ENCODE assay signal across 26 mouse cellular contexts in the genomic region with DNA sequence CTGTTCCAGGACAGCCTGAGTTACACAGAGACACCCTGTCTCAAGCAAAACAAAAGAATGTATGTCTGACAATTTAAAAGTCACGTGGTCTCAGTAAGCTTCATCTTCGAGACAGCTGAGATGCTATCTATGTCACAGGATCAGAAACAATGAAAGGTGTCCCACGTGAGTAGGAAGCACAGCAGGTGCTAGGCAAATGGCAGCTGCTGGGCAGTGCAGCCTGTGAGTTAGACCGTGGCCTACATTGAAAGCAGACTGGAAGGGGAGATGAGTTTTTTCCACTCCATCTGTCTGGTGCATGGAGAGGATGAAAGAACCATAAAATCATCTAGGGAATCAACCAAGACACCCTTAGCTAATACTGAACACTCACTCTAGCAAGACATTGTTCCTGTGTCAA. TPM values are rescaled to one million over a fixed set of nuclear protein-coding genes. Genes with fewer than 3 reads are reported as not detected.
DNase-seq lines count a peak whose midpoint lies in the region; ATAC-seq lines count a peak whose summit lies in the region.
"Had no signal": no experiment of that assay in that cellular context is flagged by ENCODE, and none has a peak within 500 bp of the region (broad histone marks: within the 10 kb centered on the region; RNA-seq: fewer than 3 reads in every experiment).

No protein-coding gene starts in this region.

- intact Hi-C loops in heart, postnatal 25 days (cut with DNase I): no loop called here
- intact Hi-C loops in heart, postnatal 10 days (cut with DNase I): no loop called here

- ATAC-seq in CD4-positive, CD25-positive, alpha-beta regulatory T cell, adult 4 months: no peak
- ATAC-seq: forebrain, embryonic 16.5 days; inflammation-experienced regulatory T-cells, adult 6 months had no signal

- peak; percentile 3 for DNase-seq in CD4-positive, CD25-positive, alpha-beta regulatory T cell, adult 2 months (ENCODE audit: low read depth, low spot score)
- peak; percentile 14 for DNase-seq in testis, postnatal 10 days (ENCODE audit: low spot score)
- no peak for DNase-seq in testis, postnatal 14 days (ENCODE audit: low spot score)
- peak; percentile 15 to 44 for DNase-seq in thymus, postnatal 10 days (ENCODE audit: low spot score in 2 of 2)
- no peak for DNase-seq in c-Kit-positive CD71-positive TER-119-positive erythroid progenitor cells, embryonic 14.5 days (ENCODE audit: low spot score)
- no peak for DNase-seq in heart, postnatal 25 days (ENCODE audit: low spot score)
- DNase-seq in heart, postnatal 10 days: no peak
- DNase-seq: adrenal gland, adult 8-10 months; adrenal gland, postnatal 36 days; B cell, adult 2 months; cerebellum, adult 11 months; cerebellum, adult 9-10 months; cerebellum, postnatal 36 days; gastrocnemius, postnatal 14 days had no signal

RNA-seq across cellular contexts. Expression of gene Tgm5, which starts 18.5 kb away (rescaled TPM):
- not detected for polyA plus RNA-seq in CD4-positive, CD25-positive, alpha-beta regulatory T cell, adult 4 months (2017; shearing (Covaris generic))
- total RNA-seq in heart, postnatal 25 days (2021): not detected
- total RNA-seq in heart, postnatal 10 days (2021): not detected
- total RNA-seq: adrenal gland, postnatal 36 days; ES-E14; gastrocnemius, postnatal 14 days; granulocyte monocyte progenitor cell, adult 5-6 weeks had no signal
- polyA plus RNA-seq: embryonic facial prominence, embryonic 13.5 days; forebrain, embryonic 12.5 days; forebrain, embryonic 16.5 days; heart, postnatal 0 days; hindbrain, embryonic 10.5 days; hindbrain, embryonic 15.5 days; inflammation-experienced regulatory T-cells, adult 6 months had no signal

RNA-seq across cellular contexts. Expression of gene Epb42, which starts 30.2 kb away (rescaled TPM):
- polyA plus RNA-seq in CD4-positive, CD25-positive, alpha-beta regulatory T cell, adult 4 months (2017; shearing (Covaris generic)): under 1 TPM; 0.35 to 0.42 TPM
- total RNA-seq in heart, postnatal 25 days (2021): under 1 TPM; 0.21 to 0.95 TPM
- total RNA-seq in heart, postnatal 10 days (2021): under 1 TPM; 0.47 to 0.93 TPM
- total RNA-seq: adrenal gland, postnatal 36 days; ES-E14; gastrocnemius, postnatal 14 days; granulocyte monocyte progenitor cell, adult 5-6 weeks had no signal
- polyA plus RNA-seq: frontal cortex, adult 2 months had no signal

RNA-seq across cellular contexts. Expression of gene Tgm7, which starts 42.5 kb away (rescaled TPM):
- under 1 TPM in 1 of 2 experiments, not detected in 1; 0.30 TPM for polyA plus RNA-seq in CD4-positive, CD25-positive, alpha-beta regulatory T cell, adult 4 months (2017; shearing (Covaris generic))
- not detected for total RNA-seq in heart, postnatal 25 days (2021)
- total RNA-seq in heart, postnatal 10 days (2021): not detected
- total RNA-seq: adrenal gland, postnatal 36 days; ES-E14; gastrocnemius, postnatal 14 days; granulocyte monocyte progenitor cell, adult 5-6 weeks had no signal
- polyA plus RNA-seq: embryonic facial prominence, embryonic 13.5 days; forebrain, embryonic 12.5 days; forebrain, embryonic 16.5 days; heart, embryonic 13.5 days; heart, postnatal 0 days; hindbrain, embryonic 10.5 days; hindbrain, embryonic 15.5 days; inflammation-experienced regulatory T-cells, adult 6 months had no signal

RNA-seq across cellular contexts. Expression of gene Ccndbp1, which starts 58.9 kb away (rescaled TPM):
- polyA plus RNA-seq in CD4-positive, CD25-positive, alpha-beta regulatory T cell, adult 4 months (2017; shearing (Covaris generic)): 100 to 1,000 TPM; 149 to 151 TPM
- total RNA-seq in heart, postnatal 25 days (2021): 10 to 100 TPM; 27.9 to 33.7 TPM
- 10 to 100 TPM; 28.4 to 31.7 TPM for total RNA-seq in heart, postnatal 10 days (2021)

Comparison
In these comparisons a context has a peak if more than half of its experiments do, and no peak if none do; other contexts are left out.
1. DNase-seq: peak in CD4-positive, CD25-positive, alpha-beta regulatory T cell, adult 2 months (single experiment), testis, postnatal 10 days (single experiment) and thymus, postnatal 10 days (2 of 2); none in testis, postnatal 14 days (single experiment), c-Kit-positive CD71-positive TER-119-positive erythroid progenitor cells, embryonic 14.5 days (single experiment), heart, postnatal 25 days (single experiment) and heart, postnatal 10 days (0 of 2).